Mouse (Mus musculus): ENCODE results near the gene Atp1b1. TPM values are rescaled to one million over a fixed set of nuclear protein-coding genes. Genes with fewer than 3 reads are reported as not detected.
A peak's percentile ranks its signal among the peaks of the same experiment; 100 is the strongest.

Atp1b1 gene
- polyA plus RNA-seq, 1 experiment from 2014 or later, result 14.3 TPM

DNA sequence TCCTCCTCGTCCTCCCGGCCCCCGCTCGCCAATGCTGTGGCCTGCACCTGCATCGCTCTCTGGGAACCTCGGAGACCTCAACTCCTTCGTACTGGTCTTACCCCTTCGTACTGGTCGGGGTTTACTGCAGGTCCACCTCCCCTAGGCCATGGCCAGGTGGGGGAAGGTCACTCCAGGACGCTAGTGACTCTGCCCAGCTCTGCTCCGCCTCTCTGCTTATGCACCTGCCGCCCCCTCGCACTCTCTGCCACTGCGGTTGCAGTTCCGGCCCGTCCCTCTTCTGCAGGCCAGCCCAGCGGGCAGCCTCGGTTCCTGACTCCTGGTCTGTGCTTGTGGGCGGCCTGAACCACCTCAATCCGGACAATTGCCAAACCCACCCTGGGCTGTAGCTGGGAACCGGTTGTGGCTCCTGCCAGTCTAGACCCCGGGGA lies 481 bp upstream of the Atp1b1 start:
- 3% methylated on average over 21 of the region's 22 CpGs for WGBS
- no peaks in the 10 kb centered on the region for H3K36me3 ChIP-seq (ENCODE audit: control insufficient read depth, insufficient read depth, low read length)
- peak overlapping the region; percentile 66 for H3K9ac ChIP-seq (ENCODE audit: low read length)
- peak overlapping the region; percentile 56 for H3K4me2 ChIP-seq (ENCODE audit: low read depth, low read length, severe bottlenecking)
- no peaks in the 10 kb centered on the region for H3K9me3 ChIP-seq (ENCODE audit: control insufficient read depth, low read length)
- ATAC-seq (replicated peaks; ENCODE audit: low FRiP score) (no peak), DNase-seq (ENCODE audit: low spot score) (no peak)
- peak overlapping the region; percentile 56 for H3K4me3 ChIP-seq (ENCODE audit: low read depth, low read length)
- H3K27me3 ChIP-seq (ENCODE audit: control insufficient read depth, insufficient read depth, low read length), result no peaks in the 10 kb centered on the region; the same call in 1 of the 2 replicates
- no peak overlapping the region; the same call in 1 of the 2 replicates for H3K27ac ChIP-seq (ENCODE audit: low read depth, low read length)
- H3K4me1 ChIP-seq (replicated peaks; ENCODE audit: control insufficient read depth, insufficient read depth, low read length), result peaks cover 14% of the 10 kb centered on the region

GRCm38 (mm10) chr1:164457531-164458244 lies 467 bp downstream of the Atp1b1 start:
- under 1% methylated on average over 51 of the region's 76 CpGs for WGBS
- Histone ChIP-seq H3K4me1 (replicated peaks; ENCODE audit: control insufficient read depth, insufficient read depth, low read length) (peaks cover 14% of the 10 kb centered on the region), H3K36me3 (ENCODE audit: control insufficient read depth, insufficient read depth, low read length) (no peaks in the 10 kb centered on the region), H3K27me3 (ENCODE audit: control insufficient read depth, insufficient read depth, low read length) (no peaks in the 10 kb centered on the region; the same call in 1 of the 2 replicates), H3K4me3 (ENCODE audit: low read depth, low read length) (peak overlapping the region; percentile 56), H3K9ac (ENCODE audit: low read length) (peak overlapping the region; percentile 66), H3K27ac (ENCODE audit: low read depth, low read length) (peak overlapping the region; percentile 83), H3K9me3 (ENCODE audit: control insufficient read depth, low read length) (no peaks in the 10 kb centered on the region), H3K4me2 (ENCODE audit: low read depth, low read length, severe bottlenecking) (peak overlapping the region; percentile 56)
- DNase-seq (ENCODE audit: low spot score), result peak; percentile 89
- peak; percentile 85 for ATAC-seq (replicated peaks; ENCODE audit: low FRiP score)

GRCm38 (mm10) chr1:164456731-164457130 lies 1.4 kb downstream of the Atp1b1 start:
- Histone ChIP-seq H3K27me3 (ENCODE audit: control insufficient read depth, insufficient read depth, low read length) (no peaks in the 10 kb centered on the region; the same call in 1 of the 2 replicates), H3K9me3 (ENCODE audit: control insufficient read depth, low read length) (no peaks in the 10 kb centered on the region), H3K4me3 (ENCODE audit: low read depth, low read length) (peak overlapping the region; percentile 56), H3K36me3 (ENCODE audit: control insufficient read depth, insufficient read depth, low read length) (no peaks in the 10 kb centered on the region), H3K9ac (ENCODE audit: low read length) (peak overlapping the region; percentile 41; the same call in 1 of the 2 replicates), H3K4me2 (ENCODE audit: low read depth, low read length, severe bottlenecking) (peak overlapping the region; percentile 56), H3K27ac (ENCODE audit: low read depth, low read length) (no peak overlapping the region), H3K4me1 (replicated peaks; ENCODE audit: control insufficient read depth, insufficient read depth, low read length) (peaks cover 13% of the 10 kb centered on the region)
- 7% methylated on average over 8 of the region's 8 CpGs for WGBS
- ATAC-seq (replicated peaks; ENCODE audit: low FRiP score) (no peak), DNase-seq (ENCODE audit: low spot score) (no peak)

DNA sequence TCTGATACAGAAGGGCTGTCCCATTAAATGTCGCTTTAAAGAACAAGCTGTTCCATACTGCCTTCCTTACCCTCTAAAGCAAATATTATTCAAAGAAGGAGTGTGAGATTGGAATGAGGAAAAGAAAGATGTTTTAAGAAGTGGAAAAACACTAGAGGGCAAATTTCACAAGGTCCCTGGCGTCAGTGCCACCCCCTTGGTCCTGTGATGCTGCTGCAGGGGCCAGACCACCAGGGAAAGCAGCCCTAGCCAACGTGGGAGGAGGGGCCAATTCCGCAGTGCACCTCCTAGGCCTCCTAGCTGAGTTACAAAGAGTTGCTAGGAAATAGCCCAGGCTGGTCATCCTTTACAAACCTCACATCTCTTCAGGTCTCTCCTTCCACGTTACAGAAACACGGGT lies 2.1 kb downstream of the Atp1b1 start:
- ATAC-seq (replicated peaks; ENCODE audit: low FRiP score) (no peak), DNase-seq (ENCODE audit: low spot score) (no peak)
- Histone ChIP-seq H3K4me1 (replicated peaks; ENCODE audit: control insufficient read depth, insufficient read depth, low read length) (peaks cover 12% of the 10 kb centered on the region), H3K9ac (ENCODE audit: low read length) (no peak overlapping the region), H3K36me3 (ENCODE audit: control insufficient read depth, insufficient read depth, low read length) (no peaks in the 10 kb centered on the region), H3K27ac (ENCODE audit: low read depth, low read length) (no peak overlapping the region), H3K27me3 (ENCODE audit: control insufficient read depth, insufficient read depth, low read length) (no peaks in the 10 kb centered on the region; the same call in 1 of the 2 replicates), H3K4me3 (ENCODE audit: low read depth, low read length) (peak overlapping the region; percentile 56), H3K4me2 (ENCODE audit: low read depth, low read length, severe bottlenecking) (peak overlapping the region; percentile 56; the same call in 1 of the 2 replicates), H3K9me3 (ENCODE audit: control insufficient read depth, low read length) (no peaks in the 10 kb centered on the region)
- 28% methylated on average over 6 of the region's 6 CpGs for WGBS

GRCm38 (mm10) chr1:164455614-164456013 lies 2.5 kb downstream of the Atp1b1 start:
- Histone ChIP-seq H3K9ac (ENCODE audit: low read length) (no peak overlapping the region), H3K9me3 (ENCODE audit: control insufficient read depth, low read length) (no peaks in the 10 kb centered on the region), H3K27ac (ENCODE audit: low read depth, low read length) (no peak overlapping the region), H3K36me3 (ENCODE audit: control insufficient read depth, insufficient read depth, low read length) (no peaks in the 10 kb centered on the region), H3K4me1 (replicated peaks; ENCODE audit: control insufficient read depth, insufficient read depth, low read length) (peaks cover 12% of the 10 kb centered on the region), H3K4me3 (ENCODE audit: low read depth, low read length) (peak overlapping the region; percentile 56; the same call in 1 of the 2 replicates), H3K27me3 (ENCODE audit: control insufficient read depth, insufficient read depth, low read length) (no peaks in the 10 kb centered on the region; the same call in 1 of the 2 replicates), H3K4me2 (ENCODE audit: low read depth, low read length, severe bottlenecking) (peak overlapping the region; percentile 56; the same call in 1 of the 2 replicates)
- WGBS, result 72% methylated on average over 7 of the region's 7 CpGs
- ATAC-seq (replicated peaks; ENCODE audit: low FRiP score) (no peak), DNase-seq (ENCODE audit: low spot score) (no peak)

- H3K9ac ChIP-seq (ENCODE audit: low read length), result no peak overlapping the region
- 49% methylated on average over 14 of the region's 14 CpGs for WGBS
- peak overlapping the region; percentile 19; the same call in 1 of the 2 replicates for H3K4me2 ChIP-seq (ENCODE audit: low read depth, low read length, severe bottlenecking)
- no peak for DNase-seq (ENCODE audit: low spot score)
- H3K9me3 ChIP-seq (ENCODE audit: control insufficient read depth, low read length), result no peaks in the 10 kb centered on the region
- H3K4me1 ChIP-seq (replicated peaks; ENCODE audit: control insufficient read depth, insufficient read depth, low read length), result peaks cover 12% of the 10 kb centered on the region
- no peak overlapping the region for H3K4me3 ChIP-seq (ENCODE audit: low read depth, low read length)
- H3K27me3 ChIP-seq (ENCODE audit: control insufficient read depth, insufficient read depth, low read length), result no peaks in the 10 kb centered on the region; the same call in 1 of the 2 replicates
- H3K36me3 ChIP-seq (ENCODE audit: control insufficient read depth, insufficient read depth, low read length), result no peaks in the 10 kb centered on the region
- ATAC-seq (replicated peaks; ENCODE audit: low FRiP score), result no peak
- H3K27ac ChIP-seq (ENCODE audit: low read depth, low read length), result no peak overlapping the region
These were observed 3.3 kb downstream of the Atp1b1 start for GRCm38 (mm10) chr1:164454747-164455400.

DNA sequence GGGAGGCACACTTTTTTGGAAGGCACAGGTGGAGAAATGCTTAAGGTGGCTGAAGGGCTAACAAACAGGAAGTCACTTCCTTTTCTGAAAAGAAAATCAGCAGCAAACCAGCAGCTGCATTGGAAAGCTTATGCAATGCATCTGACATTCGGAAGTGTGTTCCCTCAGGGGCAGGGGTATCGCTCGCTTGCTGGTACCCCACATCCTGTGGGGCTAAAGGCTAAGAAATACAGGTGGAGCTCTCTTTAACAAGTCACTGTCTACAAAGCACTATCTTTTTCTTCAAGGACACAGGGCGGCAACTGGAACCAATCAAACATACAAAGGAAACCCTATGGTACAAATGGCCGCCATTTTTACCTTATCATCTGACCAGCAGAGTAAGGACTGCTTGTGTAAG lies 4.4 kb downstream of the Atp1b1 start:
- no peak overlapping the region for H3K9ac ChIP-seq (ENCODE audit: low read length)
- 89% methylated on average over 5 of the region's 5 CpGs for WGBS
- H3K9me3 ChIP-seq (ENCODE audit: control insufficient read depth, low read length), result no peaks in the 10 kb centered on the region
- H3K4me2 ChIP-seq (ENCODE audit: low read depth, low read length, severe bottlenecking), result no peak overlapping the region
- peaks cover 12% of the 10 kb centered on the region for H3K4me1 ChIP-seq (replicated peaks; ENCODE audit: control insufficient read depth, insufficient read depth, low read length)
- H3K36me3 ChIP-seq (ENCODE audit: control insufficient read depth, insufficient read depth, low read length), result no peaks in the 10 kb centered on the region
- DNase-seq (ENCODE audit: low spot score), result no peak
- no peak overlapping the region for H3K27ac ChIP-seq (ENCODE audit: low read depth, low read length)
- H3K4me3 ChIP-seq (ENCODE audit: low read depth, low read length), result no peak overlapping the region
- no peak for ATAC-seq (replicated peaks; ENCODE audit: low FRiP score)
- H3K27me3 ChIP-seq (ENCODE audit: control insufficient read depth, insufficient read depth, low read length), result no peaks in the 10 kb centered on the region; the same call in 1 of the 2 replicates

DNA sequence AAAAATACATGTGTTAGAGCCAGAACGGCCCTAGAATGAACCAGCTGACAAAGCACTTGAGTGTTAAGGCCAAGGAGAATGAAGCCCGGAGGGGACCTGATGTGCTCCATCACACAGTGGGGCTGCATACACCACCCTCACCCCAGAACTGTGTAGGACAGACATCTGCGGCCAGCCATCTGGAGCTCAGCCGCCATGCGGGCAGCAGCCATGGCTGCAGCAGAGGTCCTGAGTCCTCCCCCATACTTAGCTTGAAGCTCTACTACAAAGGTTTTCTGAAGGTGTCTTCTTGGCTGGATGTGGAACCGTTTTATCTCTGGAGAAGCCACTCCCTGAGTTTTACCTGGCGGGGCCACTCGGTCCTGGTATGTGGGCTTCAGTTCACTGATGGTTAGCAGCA lies 5.0 kb downstream of the Atp1b1 start:
- WGBS, result 95% methylated on average over 8 of the region's 8 CpGs
- no peak overlapping the region for H3K27ac ChIP-seq (ENCODE audit: low read depth, low read length)
- ATAC-seq (replicated peaks; ENCODE audit: low FRiP score) (no peak), DNase-seq (ENCODE audit: low spot score) (no peak)
- H3K36me3 ChIP-seq (ENCODE audit: control insufficient read depth, insufficient read depth, low read length), result no peaks in the 10 kb centered on the region
- no peaks in the 10 kb centered on the region; the same call in 1 of the 2 replicates for H3K27me3 ChIP-seq (ENCODE audit: control insufficient read depth, insufficient read depth, low read length)
- no peak overlapping the region for H3K9ac ChIP-seq (ENCODE audit: low read length)
- no peaks in the 10 kb centered on the region for H3K9me3 ChIP-seq (ENCODE audit: control insufficient read depth, low read length)
- H3K4me1 ChIP-seq (replicated peaks; ENCODE audit: control insufficient read depth, insufficient read depth, low read length), result peaks cover 12% of the 10 kb centered on the region
- no peak overlapping the region for H3K4me2 ChIP-seq (ENCODE audit: low read depth, low read length, severe bottlenecking)
- H3K4me3 ChIP-seq (ENCODE audit: low read depth, low read length), result no peak overlapping the region

Data from forebrain, embryonic 11.5 days (tissue).